Comparison of ENCODE assay signal across 8 mouse cellular contexts in the genomic region with DNA sequence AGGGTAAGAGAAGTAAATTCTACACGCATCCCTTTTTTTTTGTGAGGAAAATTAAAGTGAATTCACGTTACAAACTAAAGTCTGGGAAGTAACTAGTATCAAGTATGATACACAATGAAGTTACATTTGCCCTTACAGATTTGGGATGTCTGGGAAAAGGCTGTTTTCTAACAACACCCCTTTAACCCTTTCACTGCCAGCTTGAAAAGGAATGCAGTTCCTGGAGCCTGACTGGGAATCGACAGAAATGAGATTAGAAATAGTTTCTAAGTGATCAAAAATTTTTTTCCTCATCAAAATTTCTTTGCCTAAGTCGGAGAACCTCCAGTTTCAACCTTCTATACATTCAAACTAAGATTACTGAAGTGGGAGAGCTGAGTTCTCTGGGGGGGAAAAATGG. TPM values are rescaled to one million over a fixed set of nuclear protein-coding genes. Genes with fewer than 3 reads are reported as not detected.
A peak's percentile ranks its signal among the peaks of the same experiment; 100 is the strongest.
DNase-seq lines count a peak whose midpoint lies in the region; ATAC-seq and TF ChIP-seq lines count a peak whose summit lies in the region.

No protein-coding gene starts in this region.

- DNase-seq in left cerebral cortex, adult 2 months (ENCODE audit: extremely low spot score in 1 of 2, low spot score in 2 of 2), result no peak
- no peak for DNase-seq in left cerebral cortex, adult 11 months (ENCODE audit: low spot score)
- DNase-seq in brain, adult 2 months (ENCODE audit: low read depth, low spot score), result peak; percentile 14
- DNase-seq in midbrain, embryonic 10.5 days (ENCODE audit: low spot score), result no peak
- no peak for DNase-seq in adrenal gland, adult (ENCODE audit: inconsistent age in 2 of 2, low spot score in 1 of 2)
- DNase-seq in urinary bladder, postnatal 10 days (ENCODE audit: low spot score), result no peak
- DNase-seq in thymus, postnatal 25 days, result no peak

- no peaks in the 10 kb centered on the region for H3K27me3 ChIP-seq in heart, embryonic 16.5 days (ENCODE audit: control insufficient read depth, insufficient read depth, low read length)
- H3K27me3 ChIP-seq in midbrain, embryonic 10.5 days (ENCODE audit: low read depth, poor library complexity, severe bottlenecking), result no peaks in the 10 kb centered on the region

- peak overlapping the region; percentile 84 for H3K4me2 ChIP-seq in heart, embryonic 16.5 days (ENCODE audit: low read depth, low read length)

- intact Hi-C loops in left cerebral cortex, adult 2 months (cut with DNase I), result no loop called here

- WGBS in heart, embryonic 16.5 days, result 18% methylated on average over 4 of the region's 4 CpGs
- WGBS in midbrain, embryonic 10.5 days, result 27% methylated on average over 4 of the region's 4 CpGs

- ATAC-seq in heart, embryonic 16.5 days (replicated peaks; ENCODE audit: extremely low read depth, insufficient read depth, low FRiP score), result no peak

- peak overlapping the region; percentile 96 for H3K9ac ChIP-seq in heart, embryonic 16.5 days (ENCODE audit: low read length)

- H3K4me3 ChIP-seq in left cerebral cortex, adult 2 months, result peak overlapping the region; percentile 99
- H3K4me3 ChIP-seq in heart, embryonic 16.5 days (ENCODE audit: low read length), result peak overlapping the region; percentile 94
- H3K4me3 ChIP-seq in midbrain, embryonic 10.5 days, result peak overlapping the region; percentile 81

- peaks cover 36% of the 10 kb centered on the region for H3K4me1 ChIP-seq in heart, embryonic 16.5 days (ENCODE audit: control insufficient read depth, insufficient read depth, low read length)
- H3K4me1 ChIP-seq in midbrain, embryonic 10.5 days, result peaks cover 20% of the 10 kb centered on the region

- TF ChIP-seq CTCF in left cerebral cortex, adult 2 months (IDR thresholded peaks at IDR 0.05), result no peak

- no peaks in the 10 kb centered on the region for H3K9me3 ChIP-seq in heart, embryonic 16.5 days (replicated peaks; ENCODE audit: control insufficient read depth, low read length)
- H3K9me3 ChIP-seq in midbrain, embryonic 10.5 days (replicated peaks), result no peaks in the 10 kb centered on the region

- H3K36me3 ChIP-seq in heart, embryonic 16.5 days (ENCODE audit: control insufficient read depth, insufficient read depth), result no peaks in the 10 kb centered on the region
- H3K36me3 ChIP-seq in midbrain, embryonic 10.5 days, result no peaks in the 10 kb centered on the region

- no peak overlapping the region; the same call in 1 of the 2 replicates for H3K27ac ChIP-seq in left cerebral cortex, adult 2 months
- H3K27ac ChIP-seq in heart, embryonic 16.5 days (ENCODE audit: low read length), result peak overlapping the region; percentile 95
- peak overlapping the region; percentile 99 for H3K27ac ChIP-seq in midbrain, embryonic 10.5 days (replicated peaks)

RNA-seq across cellular contexts. Expression of gene Hadha, which starts 0.9 kb away (rescaled TPM):
- total RNA-seq in left cerebral cortex, adult 2 months (2021), result 10 to 100 TPM; 64.3 to 68.3 TPM
- polyA plus RNA-seq in heart, embryonic 16.5 days (2015; fragmentation: Nextera tagmentation; extraction: Ambion mirVana), result 349 and 361 TPM in 2 replicates
- polyA plus RNA-seq in midbrain, embryonic 10.5 days (2016; fragmentation: Nextera tagmentation; extraction: Ambion mirVana), result 101 and 115 TPM in 2 replicates

RNA-seq across cellular contexts. Expression of gene Hadhb, which starts 1.0 kb away (rescaled TPM):
- total RNA-seq in left cerebral cortex, adult 2 months (2021), result 10 to 100 TPM; 83.5 to 88.4 TPM
- polyA plus RNA-seq in heart, embryonic 16.5 days (2015; fragmentation: Nextera tagmentation; extraction: Ambion mirVana), result 490 and 509 TPM in 2 replicates
- 104 and 106 TPM in 2 replicates for polyA plus RNA-seq in midbrain, embryonic 10.5 days (2016; fragmentation: Nextera tagmentation; extraction: Ambion mirVana)

RNA-seq across cellular contexts. Expression of gene 3110082J24Rik, which starts 48.1 kb away (rescaled TPM):
- 1 to 10 TPM; 1.4 to 3.0 TPM for total RNA-seq in left cerebral cortex, adult 2 months (2021)
- polyA plus RNA-seq in heart, embryonic 16.5 days (2015; fragmentation: Nextera tagmentation; extraction: Ambion mirVana), result not detected in 2 replicates
- polyA plus RNA-seq in midbrain, embryonic 10.5 days (2016; fragmentation: Nextera tagmentation; extraction: Ambion mirVana), result 2.4 and 3.7 TPM in 2 replicates

RNA-seq across cellular contexts. Expression of gene Garem2, which starts 49.1 kb away (rescaled TPM):
- 10 to 100 TPM; 11.0 to 11.1 TPM for total RNA-seq in left cerebral cortex, adult 2 months (2021)
- polyA plus RNA-seq in heart, embryonic 16.5 days (2015; fragmentation: Nextera tagmentation; extraction: Ambion mirVana), result 0.12 and 0.20 TPM in 2 replicates
- polyA plus RNA-seq in midbrain, embryonic 10.5 days (2016; fragmentation: Nextera tagmentation; extraction: Ambion mirVana), result 6.9 and 9.4 TPM in 2 replicates

RNA-seq across cellular contexts. Expression of gene Adgrf3, which starts 51.5 kb away (rescaled TPM):
- not detected for total RNA-seq in left cerebral cortex, adult 2 months (2021)
- polyA plus RNA-seq in heart, embryonic 16.5 days (2015; fragmentation: Nextera tagmentation; extraction: Ambion mirVana), result 0.33 and 0.44 TPM in 2 replicates
- 0.05 TPM in 1 of 2 replicates, not detected in the other for polyA plus RNA-seq in midbrain, embryonic 10.5 days (2016; fragmentation: Nextera tagmentation; extraction: Ambion mirVana)
